Mouse (Mus musculus) testis, adult 10 weeks (tissue): ENCODE measurements around the gene Rgcc. TPM values are rescaled to one million over a fixed set of nuclear protein-coding genes. Genes with fewer than 3 reads are reported as not detected.

Experiments used
- polyA plus RNA-seq: library from polyadenylated mRNA; stranded (reverse); fragments of 350-450 nt; fragmentation: Illumina TruSeq; extraction: RNeasy Lipid Tissue Mini Kit (QIAGEN cat#74804); gene quantifications from one replicate; pipeline ENCODE4 v1.2.3, GENCODE M21; 2014; ENCODE audit warnings: low read depth, low replicate concordance

The Rgcc gene
- polyA plus RNA-seq, result 6.2 TPM

DNA sequence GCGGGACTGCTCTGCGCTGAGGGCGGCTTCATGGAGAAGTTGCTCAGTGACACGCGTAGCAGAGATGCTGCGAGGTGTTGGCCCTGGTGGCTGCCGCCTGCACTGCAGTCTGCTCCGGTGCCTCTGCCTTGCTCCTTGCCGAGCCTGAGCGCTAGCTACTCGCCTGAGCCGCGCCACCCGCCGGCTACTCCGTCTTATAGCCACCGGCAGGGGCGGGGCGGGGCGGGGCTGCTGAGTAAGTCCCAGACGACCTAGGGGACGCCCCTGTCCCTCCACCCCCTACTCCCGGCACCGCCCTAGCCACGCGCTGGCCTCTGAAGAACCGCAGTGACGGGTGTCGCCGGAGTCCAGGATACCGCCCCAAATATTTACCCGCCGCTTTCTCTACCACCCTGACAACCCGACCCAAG is at the start of gene Rgcc:
Gene Rgcc, minus strand, starts transcription at position 180 of the 410 bp plus-strand sequence.

Other genes starting within 250 kb of the Rgcc start
- gene Zfp957, start 54.3 kb downstream of the Rgcc start, polyA plus RNA-seq, result 0.10 TPM
- gene Naa16, start 89.1 kb upstream of the Rgcc start, polyA plus RNA-seq, result 28.2 TPM
- 13.1 TPM for gene Mtrf1, start 96.1 kb upstream of the Rgcc start, polyA plus RNA-seq
- 39.4 TPM for gene Kbtbd7, start 124.9 kb upstream of the Rgcc start, polyA plus RNA-seq
- 69.8 TPM for gene Kbtbd6, start 150.2 kb upstream of the Rgcc start, polyA plus RNA-seq
- 14.4 TPM for gene Elf1, start 179.5 kb upstream of the Rgcc start, polyA plus RNA-seq
- gene Wbp4, start 179.9 kb upstream of the Rgcc start, polyA plus RNA-seq, result 120 TPM